Mouse (Mus musculus): ENCODE measurements around the gene Tbxa2r.
A peak's percentile ranks its signal among the peaks of the same experiment; 100 is the strongest.

The Tbxa2r gene

DNA sequence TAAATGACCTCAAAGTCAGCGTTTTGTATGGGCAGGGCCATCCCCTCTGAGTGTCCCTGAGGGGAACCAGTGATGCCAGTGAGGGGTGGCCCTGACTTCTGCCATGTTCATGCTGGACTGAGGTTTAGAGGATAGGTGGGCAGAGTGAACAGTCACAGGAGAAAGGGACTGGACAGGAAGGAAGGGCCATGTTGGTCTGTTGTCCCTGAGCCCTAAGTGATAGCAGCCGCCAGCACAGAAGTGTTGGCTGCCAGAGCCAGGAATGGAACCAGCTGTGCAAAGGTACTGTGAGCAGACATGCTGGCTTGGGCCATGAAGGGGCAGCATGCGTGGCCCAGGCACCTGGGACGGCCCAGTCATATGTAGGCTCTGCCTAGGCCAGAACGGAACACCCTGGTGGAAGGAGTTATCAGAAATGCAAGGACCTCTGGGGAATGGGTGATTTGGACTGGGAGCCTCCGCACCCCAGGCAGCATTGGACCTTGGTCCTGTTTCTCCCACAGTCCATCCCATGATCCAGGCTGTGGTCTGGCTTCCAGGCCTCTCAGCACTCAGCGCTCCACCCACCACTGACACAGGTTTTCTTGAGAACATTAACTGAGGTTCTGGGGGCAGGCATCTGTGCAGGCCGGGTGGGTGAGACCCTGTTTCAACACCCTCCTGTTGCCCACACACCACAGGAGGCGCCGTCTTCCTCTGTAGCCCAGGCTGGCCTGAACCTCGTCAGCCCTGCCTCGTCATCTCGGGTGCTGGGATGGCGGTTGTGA, 28.8 kb upstream of the Tbxa2r start:
- DNase-seq (ENCODE audit: low read depth): no peak

DNA sequence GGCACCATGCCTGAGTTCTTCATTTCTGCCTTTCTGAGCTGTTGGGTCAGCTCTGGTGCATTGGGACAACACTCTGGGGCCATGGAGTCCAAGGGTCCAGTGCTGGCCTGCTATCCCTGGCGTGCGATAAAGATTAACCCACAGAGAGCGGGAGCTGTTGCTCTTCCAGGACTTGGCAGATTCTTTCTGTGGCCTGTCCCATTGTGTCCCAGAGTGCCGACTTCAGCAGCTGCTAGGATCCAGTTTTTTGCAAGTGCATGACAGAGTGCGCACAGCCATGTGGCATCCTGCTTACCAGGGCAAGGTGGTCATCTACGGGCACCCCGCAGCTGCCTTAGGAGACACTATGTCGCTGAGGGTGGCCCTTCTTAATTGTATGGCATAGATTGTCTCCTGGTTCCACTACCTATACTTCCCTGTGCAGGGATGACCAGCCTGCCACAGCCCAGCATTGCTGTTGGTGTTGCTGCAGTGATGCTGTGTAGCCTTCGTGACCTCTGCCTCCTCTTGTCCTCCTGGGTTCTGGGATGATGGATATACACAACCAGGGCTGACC, 28.1 kb upstream of the Tbxa2r start:
- DNase-seq (ENCODE audit: low read depth): no peak

GRCm38 (mm10) chr10:81301321-81301720, 27.2 kb upstream of the Tbxa2r start:
- DNase-seq (ENCODE audit: low read depth): no peak

DNA sequence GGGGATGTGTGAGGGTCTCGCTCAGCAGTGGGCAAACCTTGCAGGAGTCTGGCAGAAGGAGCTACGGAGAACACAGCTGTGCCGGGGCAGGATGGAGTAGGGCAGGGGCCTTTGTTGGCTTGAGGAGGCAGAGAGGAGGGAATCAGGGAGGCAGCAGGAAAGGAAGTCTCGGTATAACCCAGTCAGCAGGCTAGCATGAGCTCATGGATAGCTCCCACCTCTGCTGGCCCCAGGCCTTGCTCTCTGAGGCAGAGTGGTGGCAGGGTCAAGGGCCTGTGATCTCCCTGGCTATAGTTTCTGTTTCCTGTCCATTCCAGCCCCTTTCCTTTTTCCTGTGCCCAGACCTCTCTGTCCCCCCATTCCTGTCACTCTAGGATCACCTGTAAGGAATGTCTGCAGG, 26.2 kb upstream of the Tbxa2r start:
- DNase-seq (ENCODE audit: low read depth): no peak

DNA sequence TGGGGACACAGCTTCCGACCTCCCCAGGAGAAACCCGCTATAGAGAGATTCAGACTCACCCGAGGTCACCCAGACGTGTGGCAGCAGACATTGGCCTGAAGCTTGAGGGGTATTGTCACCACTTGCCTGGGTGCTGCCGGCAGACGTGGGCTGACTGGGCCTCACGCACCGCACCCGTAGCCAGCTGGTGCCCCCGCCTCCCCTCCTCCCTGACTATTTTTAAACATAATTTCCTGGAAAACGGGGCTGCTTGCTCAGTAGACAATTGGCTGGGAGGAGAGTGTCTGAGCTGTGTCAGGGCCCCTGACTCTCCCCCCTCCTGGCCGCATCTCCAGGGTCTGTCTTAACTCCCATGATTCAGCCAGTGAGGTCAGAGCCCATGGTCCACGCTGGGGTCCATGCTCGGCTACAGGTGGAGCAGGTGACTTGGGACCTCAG, 25.7 kb upstream of the Tbxa2r start:
- no peak for DNase-seq (ENCODE audit: low read depth)

- DNase-seq (ENCODE audit: low read depth): no peak
These were observed 25.3 kb upstream of the Tbxa2r start for GRCm38 (mm10) chr10:81303258-81303657.

GRCm38 (mm10) chr10:81303761-81304160, 24.8 kb upstream of the Tbxa2r start:
- DNase-seq (ENCODE audit: low read depth): no peak

GRCm38 (mm10) chr10:81304597-81305238, 23.8 kb upstream of the Tbxa2r start:
- DNase-seq (ENCODE audit: low read depth): no peak

- no peak for DNase-seq (ENCODE audit: low read depth)
These were observed 22.9 kb upstream of the Tbxa2r start for GRCm38 (mm10) chr10:81305663-81306062.

GRCm38 (mm10) chr10:81306173-81306668, 22.3 kb upstream of the Tbxa2r start:
- DNase-seq (ENCODE audit: low read depth): no peak

DNA sequence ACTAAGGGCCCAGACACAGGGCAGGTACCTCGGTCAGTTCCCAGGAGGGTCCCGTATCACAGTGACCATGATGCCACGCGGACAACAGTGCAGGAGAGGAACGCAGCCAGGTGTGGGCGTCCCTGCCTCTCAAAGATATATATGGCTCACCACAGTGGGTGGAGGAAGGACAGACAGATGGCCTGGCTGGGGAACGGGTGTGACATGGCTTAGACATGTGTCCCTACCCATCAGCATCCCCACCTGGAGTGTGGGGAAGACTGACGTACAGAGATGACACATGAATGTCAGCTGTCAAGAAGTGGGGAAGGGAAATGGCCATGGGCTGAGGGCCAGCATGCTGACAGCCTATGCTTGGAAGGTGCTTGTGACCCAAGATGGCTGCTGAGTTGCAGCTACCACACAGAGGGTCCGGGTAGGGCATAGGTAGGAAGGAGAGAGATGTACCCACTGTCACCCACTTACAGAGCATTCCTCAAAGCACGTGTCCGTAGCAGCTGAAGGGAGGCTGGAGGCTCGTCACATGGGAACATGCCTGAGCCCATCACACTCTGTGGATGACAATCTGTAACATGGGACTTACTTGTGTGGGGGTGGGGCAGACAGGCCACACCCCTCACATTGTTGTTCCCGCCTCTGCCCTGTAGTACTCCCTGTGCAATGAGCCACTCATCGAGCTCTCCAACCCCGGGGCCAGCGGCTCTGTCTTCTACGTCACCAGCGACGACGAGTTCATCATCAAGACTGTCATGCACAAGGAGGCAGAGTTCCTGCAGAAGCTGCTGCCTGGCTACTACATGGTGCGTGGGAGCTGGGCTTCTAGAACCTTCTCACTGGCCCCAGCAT, 21.5 kb upstream of the Tbxa2r start:
- DNase-seq (ENCODE audit: low read depth): no peak

GRCm38 (mm10) chr10:81309571-81309970, 19.0 kb upstream of the Tbxa2r start:
- DNase-seq (ENCODE audit: low read depth): no peak

- DNase-seq (ENCODE audit: low read depth): no peak
These were observed 14.9 kb upstream of the Tbxa2r start for GRCm38 (mm10) chr10:81313581-81313980.

- DNase-seq (ENCODE audit: low read depth): no peak
These were observed 14.3 kb upstream of the Tbxa2r start for GRCm38 (mm10) chr10:81314201-81314600.

- no peak for DNase-seq (ENCODE audit: low read depth)
These were observed 12.9 kb upstream of the Tbxa2r start for GRCm38 (mm10) chr10:81315587-81315986.

DNA sequence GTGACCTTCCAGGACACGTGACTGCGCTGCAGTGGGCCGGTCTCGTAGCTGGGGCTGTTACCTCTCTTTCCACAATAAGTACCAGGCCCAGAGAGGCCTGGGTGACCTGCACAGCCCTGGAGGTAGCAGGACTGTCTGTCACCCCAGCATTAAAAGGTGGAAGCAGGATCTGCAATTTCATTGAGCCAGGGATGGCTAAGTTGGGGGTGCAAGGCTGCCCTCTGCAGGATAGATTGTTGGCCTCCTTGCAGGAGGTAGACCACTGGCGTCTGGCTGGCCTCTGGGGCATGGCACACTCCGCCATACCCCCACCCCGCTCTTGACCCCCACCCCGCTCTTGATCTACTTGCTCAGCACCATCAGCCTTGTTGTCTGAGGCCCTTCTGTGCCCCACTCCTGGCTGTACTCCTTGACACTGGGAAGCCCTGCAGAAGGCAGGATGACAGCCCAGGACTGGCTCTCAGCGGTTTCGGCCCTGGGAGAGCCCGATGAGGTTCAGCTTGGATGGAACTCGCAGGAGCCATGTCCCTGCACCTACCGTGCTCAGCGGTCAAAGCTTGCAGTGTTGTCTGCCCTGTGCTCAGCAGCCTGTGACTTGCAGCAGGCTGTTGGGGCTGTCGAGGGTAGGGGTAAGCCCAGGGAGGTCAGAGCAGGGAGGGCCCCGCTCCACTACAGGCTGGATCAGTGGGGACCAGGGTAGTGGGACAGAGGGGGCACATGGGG, 12.0 kb upstream of the Tbxa2r start:
- DNase-seq (ENCODE audit: low read depth): no peak

- DNase-seq (ENCODE audit: low read depth): no peak
These were observed 11.3 kb upstream of the Tbxa2r start for GRCm38 (mm10) chr10:81317273-81317672.

DNA sequence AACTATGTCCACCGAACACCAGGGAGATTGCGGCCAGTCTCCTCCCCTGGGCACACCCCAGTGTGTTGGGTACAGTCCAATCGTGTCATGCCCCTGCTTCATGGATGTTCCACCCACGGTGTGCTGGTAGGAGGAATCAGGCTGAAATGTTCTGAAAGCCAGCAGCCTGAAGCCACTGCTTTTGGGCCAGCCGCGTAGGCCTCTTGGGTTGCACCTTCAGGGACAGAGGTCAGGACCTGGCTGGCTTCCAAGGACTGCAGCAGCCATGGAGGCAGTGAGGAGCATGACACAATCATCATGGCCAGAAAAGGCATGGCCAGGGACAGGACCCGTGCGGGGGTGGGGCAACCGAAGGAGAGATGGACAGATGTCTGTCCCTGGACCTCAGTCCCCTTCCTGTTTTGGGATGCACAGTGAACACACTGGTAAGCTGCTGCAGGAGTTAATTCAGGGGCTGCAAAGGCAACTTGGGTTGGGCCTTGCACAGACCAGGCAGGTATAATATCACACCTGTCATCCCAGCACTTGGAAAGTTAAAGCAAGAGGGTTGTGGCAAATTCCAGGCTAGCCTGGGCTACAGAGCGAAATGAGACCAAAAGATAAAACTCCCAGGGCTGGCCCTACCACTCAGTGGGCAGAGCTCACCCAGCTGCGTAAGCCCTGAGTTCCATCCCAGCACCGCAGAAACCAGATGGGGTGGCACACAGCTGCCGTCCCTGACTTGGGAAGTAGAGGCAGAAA, 9.8 kb upstream of the Tbxa2r start:
- no peak for DNase-seq (ENCODE audit: low read depth)

- no peak for DNase-seq (ENCODE audit: low read depth)
These were observed 9.2 kb upstream of the Tbxa2r start for GRCm38 (mm10) chr10:81319330-81319699.

GRCm38 (mm10) chr10:81319741-81320549, 8.6 kb upstream of the Tbxa2r start:
- peak; percentile 100 for DNase-seq (ENCODE audit: low read depth)

Measured in c-Kit-positive CD71-negative TER-119-negative erythroid progenitor cells, embryonic 14.5 days (primary cell).